Mouse (Mus musculus) neural tube, embryonic 10.5 days (tissue): Measurements from ENCODE around the gene Fam234b.

ENCODE experiments used
- DNase-seq: peaks from one replicate; pipeline ENCODE4 v3.0.0-alpha.2; 2017; ENCODE audit warnings: low spot score; ENCODE audit errors: extremely low spot score

Gene Fam234b

GRCm38 (mm10) chr6:135223786-135224416 is 26.1 kb downstream of the Fam234b start:
- DNase-seq: no peak

- DNase-seq: no peak
Observed at GRCm38 (mm10) chr6:135228465-135228941, 30.7 kb downstream of the Fam234b start.

- DNase-seq: no peak
Observed at GRCm38 (mm10) chr6:135230586-135230985, 32.8 kb downstream of the Fam234b start.

- DNase-seq: no peak
Observed at GRCm38 (mm10) chr6:135232443-135233182, 34.8 kb downstream of the Fam234b start.

GRCm38 (mm10) chr6:135235742-135236141 is 38.0 kb downstream of the Fam234b start:
- DNase-seq: no peak

- DNase-seq: no peak
Observed at GRCm38 (mm10) chr6:135236576-135236975, 38.8 kb downstream of the Fam234b start.

- no peak for DNase-seq
Observed at GRCm38 (mm10) chr6:135237326-135237725, 39.5 kb downstream of the Fam234b start.

GRCm38 (mm10) chr6:135238211-135238610 is 40.4 kb downstream of the Fam234b start:
- DNase-seq: no peak

GRCm38 (mm10) chr6:135240361-135240760 is 42.6 kb downstream of the Fam234b start:
- no peak for DNase-seq

GRCm38 (mm10) chr6:135245586-135245985 is 47.8 kb downstream of the Fam234b start:
- no peak for DNase-seq

GRCm38 (mm10) chr6:135247861-135248260 is 50.1 kb downstream of the Fam234b start:
- DNase-seq: no peak

- peak; percentile 73 for DNase-seq
Observed at GRCm38 (mm10) chr6:135249846-135250531, 52.2 kb downstream of the Fam234b start.

- DNase-seq: no peak
Observed at GRCm38 (mm10) chr6:135250926-135251699, 53.3 kb downstream of the Fam234b start.

GRCm38 (mm10) chr6:135251849-135252727 is 54.3 kb downstream of the Fam234b start:
- peak; percentile 24 for DNase-seq

GRCm38 (mm10) chr6:135252728-135253077 is 54.9 kb downstream of the Fam234b start:
- DNase-seq: peak; percentile 86

- no peak for DNase-seq
Observed at GRCm38 (mm10) chr6:135254153-135254552, 56.4 kb downstream of the Fam234b start, which contains the start of gene Gsg1. TSS of gene Gsg1 (minus strand) at chr6:135254351.

GRCm38 (mm10) chr6:135260435-135260834 is 62.7 kb downstream of the Fam234b start:
- no peak for DNase-seq

- no peak for DNase-seq
Observed at GRCm38 (mm10) chr6:135261124-135261523, 63.3 kb downstream of the Fam234b start.

GRCm38 (mm10) chr6:135262565-135262964 is 64.8 kb downstream of the Fam234b start:
- no peak for DNase-seq

GRCm38 (mm10) chr6:135264136-135264535 is 66.4 kb downstream of the Fam234b start:
- no peak for DNase-seq
